In genomic region chr17:55956591-55956990, GRCm38 (mm10) we compare ENCODE assay signal across 1 mouse cellular context.
TF ChIP-seq lines count a peak whose summit lies in the region.

No protein-coding gene starts in this region.

TF ChIP-seq in CH12.LX, 34 proteins besides CTCF, POLR2A, EP300 and RAD21 (continued from another document):
- TF ChIP-seq MAZ (IDR thresholded peaks at IDR 0.05; ENCODE audit: low read depth, low read length) = no peak
- TF ChIP-seq USF1 (IDR thresholded peaks at IDR 0.05; ENCODE audit: low read depth, low read length) = no peak
- no peak for TF ChIP-seq SMC3 (IDR thresholded peaks at IDR 0.05; ENCODE audit: low read depth, low read length)
- TF ChIP-seq GABPA (IDR thresholded peaks at IDR 0.05; ENCODE audit: insufficient replicate concordance, low read depth, low read length) = no peak
- no peak for TF ChIP-seq ELF1 (IDR thresholded peaks at IDR 0.05; ENCODE audit: low read depth, low read length)
- TF ChIP-seq TCF12 (IDR thresholded peaks at IDR 0.05; ENCODE audit: low read depth, low read length) = no peak
- TF ChIP-seq PAX5 (IDR thresholded peaks at IDR 0.05; ENCODE audit: low read length) = no peak
- no peak for TF ChIP-seq ZC3H11A (IDR thresholded peaks at IDR 0.05; ENCODE audit: low read depth, low read length)
- no peak for TF ChIP-seq MEF2A (IDR thresholded peaks at IDR 0.05; ENCODE audit: borderline replicate concordance, low read depth, low read length)
- no peak for TF ChIP-seq ETS1 (conservative IDR thresholded peaks at IDR 0.05; ENCODE audit: low read depth, low read length)
- no peak for TF ChIP-seq JUN (IDR thresholded peaks at IDR 0.05; ENCODE audit: insufficient read depth, low read depth, low read length)
